Mouse (Mus musculus): ENCODE measurements around the gene Rai1. TPM values are rescaled to one million over a fixed set of nuclear protein-coding genes. Genes with fewer than 3 reads are reported as not detected.

The Rai1 gene
- polyA plus RNA-seq, 1 experiment from 2014 or later: 37.8 TPM

GRCm38 (mm10) chr11:60162547-60162946 is 57.7 kb downstream of the Rai1 start:
- DNase-seq (no peak), ATAC-seq (ENCODE audit: insufficient read depth) (no peak)
- no peaks in the 10 kb centered on the region for H3K9me3 ChIP-seq (ENCODE audit: low read depth, low read length)
- 69% methylated on average over 1 of the region's 1 CpGs for WGBS
- H3K27ac ChIP-seq (ENCODE audit: low read depth): no peak overlapping the region
- no peak overlapping the region for H3K9ac ChIP-seq
- H3K27me3 ChIP-seq (ENCODE audit: insufficient read depth, low read length): no peaks in the 10 kb centered on the region
- peaks cover 25% of the 10 kb centered on the region for H3K4me1 ChIP-seq (ENCODE audit: insufficient read depth)
- H3K4me3 ChIP-seq (ENCODE audit: low read depth, low read length): no peak overlapping the region
- peaks cover 23% of the 10 kb centered on the region for H3K36me3 ChIP-seq (ENCODE audit: insufficient read depth)
- no peak overlapping the region for H3K4me2 ChIP-seq
- no peak for TF ChIP-seq CTCF (IDR thresholded peaks at IDR 0.05; ENCODE audit: low read depth)

GRCm38 (mm10) chr11:60163362-60163761 is 58.5 kb downstream of the Rai1 start:
- H3K27me3 ChIP-seq (ENCODE audit: insufficient read depth, low read length): no peaks in the 10 kb centered on the region
- no peak overlapping the region for H3K9ac ChIP-seq
- H3K4me1 ChIP-seq (ENCODE audit: insufficient read depth): peaks cover 28% of the 10 kb centered on the region
- H3K9me3 ChIP-seq (ENCODE audit: low read depth, low read length): no peaks in the 10 kb centered on the region
- no peak overlapping the region for H3K4me3 ChIP-seq (ENCODE audit: low read depth, low read length)
- DNase-seq: no peak
- WGBS: 85% methylated on average over 4 of the region's 4 CpGs
- no peak for TF ChIP-seq CTCF (IDR thresholded peaks at IDR 0.05; ENCODE audit: low read depth)
- H3K4me2 ChIP-seq: no peak overlapping the region
- no peak for ATAC-seq (ENCODE audit: insufficient read depth)
- no peak overlapping the region for H3K27ac ChIP-seq (ENCODE audit: low read depth)
- H3K36me3 ChIP-seq (ENCODE audit: insufficient read depth): peaks cover 23% of the 10 kb centered on the region

DNA sequence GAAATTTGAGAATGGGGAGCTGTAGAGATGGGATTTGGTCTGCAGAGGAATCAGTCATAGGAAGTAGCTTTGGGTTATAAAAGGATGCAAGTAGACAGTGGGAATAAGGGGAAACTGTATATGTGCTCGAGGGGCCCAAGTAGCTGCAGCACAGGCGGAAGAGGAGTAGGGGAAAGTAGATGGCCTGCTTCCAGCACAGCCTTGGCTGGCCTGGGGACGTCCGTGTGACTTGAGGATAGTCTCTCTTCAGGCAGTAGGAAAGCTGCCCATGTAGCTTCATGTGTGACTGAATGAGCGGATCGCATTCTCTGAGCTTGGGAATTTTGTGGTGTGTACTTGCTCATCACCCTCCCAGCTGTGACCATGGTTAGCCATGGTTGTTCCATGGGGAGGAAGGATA is 59.6 kb downstream of the Rai1 start:
- peak overlapping the region; percentile 65; the same call in 1 of the 2 replicates for H3K27ac ChIP-seq (ENCODE audit: low read depth)
- no peak overlapping the region for H3K9ac ChIP-seq

GRCm38 (mm10) chr11:60165076-60165475 is 60.3 kb downstream of the Rai1 start:
- H3K27ac ChIP-seq (ENCODE audit: low read depth): 0 out of 2 replicates have a peak overlapping the region, but pooled peaks have one; percentile 65
- DNase-seq: peak; percentile 78

More for the DNA sequence above, 59.6 kb downstream of the Rai1 start:
- H3K4me2 ChIP-seq: no peak overlapping the region
- H3K36me3 ChIP-seq (ENCODE audit: insufficient read depth): peaks cover 23% of the 10 kb centered on the region
- peaks cover 36% of the 10 kb centered on the region for H3K4me1 ChIP-seq (ENCODE audit: insufficient read depth)
- DNase-seq (peak; percentile 68), ATAC-seq (ENCODE audit: insufficient read depth) (peak; percentile 37; the same call in 1 of the 2 replicates)
- 54% methylated on average over 6 of the region's 6 CpGs for WGBS
- no peak overlapping the region for H3K4me3 ChIP-seq (ENCODE audit: low read depth, low read length)
- H3K27me3 ChIP-seq (ENCODE audit: insufficient read depth, low read length): no peaks in the 10 kb centered on the region
- TF ChIP-seq CTCF (IDR thresholded peaks at IDR 0.05; ENCODE audit: low read depth): no peak
- H3K9me3 ChIP-seq (ENCODE audit: low read depth, low read length): no peaks in the 10 kb centered on the region

GRCm38 (mm10) chr11:60168780-60169179 is 64.0 kb downstream of the Rai1 start:
- H3K9ac ChIP-seq: no peak overlapping the region
- H3K27me3 ChIP-seq (ENCODE audit: insufficient read depth, low read length): no peaks in the 10 kb centered on the region
- H3K4me3 ChIP-seq (ENCODE audit: low read depth, low read length): no peak overlapping the region
- no peaks in the 10 kb centered on the region for H3K9me3 ChIP-seq (ENCODE audit: low read depth, low read length)
- H3K27ac ChIP-seq (ENCODE audit: low read depth): peak overlapping the region; percentile 69
- DNase-seq (no peak), ATAC-seq (ENCODE audit: insufficient read depth) (no peak)
- H3K4me1 ChIP-seq (ENCODE audit: insufficient read depth): peaks cover 34% of the 10 kb centered on the region
- 0 out of 2 replicates have a peak overlapping the region, but pooled peaks have one; percentile 7 for H3K4me2 ChIP-seq
- no peak for TF ChIP-seq CTCF (IDR thresholded peaks at IDR 0.05; ENCODE audit: low read depth)
- WGBS: 15% methylated on average over 9 of the region's 9 CpGs
- H3K36me3 ChIP-seq (ENCODE audit: insufficient read depth): 0 out of 2 replicates have a peak, but pooled peaks cover 14% of the 10 kb centered on the region

More at GRCm38 (mm10) chr11:60165076-60165475, 60.3 kb downstream of the Rai1 start:
- H3K4me3 ChIP-seq (ENCODE audit: low read depth, low read length): no peak overlapping the region
- 26% methylated on average over 5 of the region's 5 CpGs for WGBS
- H3K27me3 ChIP-seq (ENCODE audit: insufficient read depth, low read length): no peaks in the 10 kb centered on the region
- peaks cover 21% of the 10 kb centered on the region for H3K36me3 ChIP-seq (ENCODE audit: insufficient read depth)
- no peak for TF ChIP-seq CTCF (IDR thresholded peaks at IDR 0.05; ENCODE audit: low read depth)
- no peaks in the 10 kb centered on the region for H3K9me3 ChIP-seq (ENCODE audit: low read depth, low read length)
- peaks cover 31% of the 10 kb centered on the region for H3K4me1 ChIP-seq (ENCODE audit: insufficient read depth)
- no peak overlapping the region for H3K4me2 ChIP-seq
- H3K9ac ChIP-seq: no peak overlapping the region
- peak; percentile 78 for ATAC-seq (ENCODE audit: insufficient read depth)

GRCm38 (mm10) chr11:60172074-60172473 is 67.3 kb downstream of the Rai1 start:
- DNase-seq (no peak), ATAC-seq (ENCODE audit: insufficient read depth) (no peak)
- Histone ChIP-seq H3K4me3 (ENCODE audit: low read depth, low read length) (no peak overlapping the region), H3K4me1 (ENCODE audit: insufficient read depth) (peaks cover 41% of the 10 kb centered on the region), H3K27me3 (ENCODE audit: insufficient read depth, low read length) (no peaks in the 10 kb centered on the region), H3K9ac (no peak overlapping the region), H3K4me2 (no peak overlapping the region), H3K27ac (ENCODE audit: low read depth) (no peak overlapping the region), H3K9me3 (ENCODE audit: low read depth, low read length) (no peaks in the 10 kb centered on the region), H3K36me3 (ENCODE audit: insufficient read depth) (0 out of 2 replicates have a peak, but pooled peaks cover 14% of the 10 kb centered on the region)
- no peak for TF ChIP-seq CTCF (IDR thresholded peaks at IDR 0.05; ENCODE audit: low read depth)
- 67% methylated on average over 3 of the region's 3 CpGs for WGBS

- no peak overlapping the region for H3K4me3 ChIP-seq (ENCODE audit: low read depth, low read length)
- H3K27me3 ChIP-seq (ENCODE audit: insufficient read depth, low read length): no peaks in the 10 kb centered on the region
- H3K36me3 ChIP-seq (ENCODE audit: insufficient read depth): 0 out of 2 replicates have a peak, but pooled peaks cover 14% of the 10 kb centered on the region
- no peaks in the 10 kb centered on the region for H3K9me3 ChIP-seq (ENCODE audit: low read depth, low read length)
- no peak for TF ChIP-seq CTCF (IDR thresholded peaks at IDR 0.05; ENCODE audit: low read depth)
- peaks cover 50% of the 10 kb centered on the region for H3K4me1 ChIP-seq (ENCODE audit: insufficient read depth)
- no peak for DNase-seq
- 57% methylated on average over 10 of the region's 10 CpGs for WGBS
- ATAC-seq (ENCODE audit: insufficient read depth): no peak
- H3K4me2 ChIP-seq: no peak overlapping the region
- H3K9ac ChIP-seq: no peak overlapping the region
- peak overlapping the region; percentile 19; the same call in 1 of the 2 replicates for H3K27ac ChIP-seq (ENCODE audit: low read depth)
These were observed 68.9 kb downstream of the Rai1 start for GRCm38 (mm10) chr11:60173606-60174184.

Data from lung, embryonic 14.5 days (tissue).